32 mouse cellular contexts compared by ENCODE assay signal in genomic region chr3:79366098-79366497, GRCm38 (mm10). TPM values are rescaled to one million over a fixed set of nuclear protein-coding genes. Genes with fewer than 3 reads are reported as not detected.
DNase-seq lines count a peak whose midpoint lies in the region; TF ChIP-seq lines count a peak whose summit lies in the region.
"Had no signal": no experiment of that assay in that cellular context is flagged by ENCODE, and none has a peak within 500 bp of the region (broad histone marks: within the 10 kb centered on the region; RNA-seq: fewer than 3 reads in every experiment).

No protein-coding gene starts in this region.

- H3K27me3 ChIP-seq in kidney, adult 2 months (replicated peaks; ENCODE audit: control insufficient read depth, insufficient read depth, low read length) = no peaks in the 10 kb centered on the region
- H3K27me3 ChIP-seq: CH12.LX; embryonic facial prominence, embryonic 12.5 days; heart, embryonic 12.5 days; midbrain, embryonic 13.5 days had no signal

- intact Hi-C loops in left cerebral cortex, postnatal 25 days (cut with DNase I) = no loop called here
- intact Hi-C loops in left cerebral cortex, postnatal 36 days (cut with DNase I) = loop anchor here (5.0 kb wide), 1 partner anchor 54 kb away; no protein-coding TSS in a partner anchor

- no peaks in the 10 kb centered on the region for H3K36me3 ChIP-seq in kidney, adult 2 months (ENCODE audit: control insufficient read depth, insufficient read depth, low read length)
- H3K36me3 ChIP-seq: embryonic facial prominence, embryonic 12.5 days; G1E; heart, embryonic 12.5 days; midbrain, embryonic 13.5 days had no signal

- no peak overlapping the region for H3K27ac ChIP-seq in kidney, adult 2 months (ENCODE audit: insufficient read depth, low read depth, low read length)
- H3K27ac ChIP-seq: embryonic facial prominence, embryonic 12.5 days; hindbrain, postnatal 0 days; kidney, postnatal 0 days; midbrain, embryonic 13.5 days; stomach, postnatal 0 days had no signal

- no peak for TF ChIP-seq CTCF in kidney, adult 2 months (conservative IDR thresholded peaks at IDR 0.05; ENCODE audit: insufficient read depth, insufficient read length, low read depth, low read length)

- DNase-seq in kidney, adult 2 months = peak; percentile 31
- no peak for DNase-seq in kidney, adult 11 months
- peak; percentile 18 to 66 for DNase-seq in left cerebral cortex, postnatal 25 days (ENCODE audit: low spot score in 2 of 2)
- DNase-seq in left cerebral cortex, postnatal 36 days (ENCODE audit: low spot score in 2 of 2) = no peak
- peak; percentile 28 for DNase-seq in right cerebral cortex, adult 18-20 months
- no peak for DNase-seq in right cerebral cortex, postnatal 4 days
- DNase-seq in telencephalon, adult 2 months (ENCODE audit: low read depth, low spot score) = peak; percentile 64
- DNase-seq: adrenal gland, postnatal 36 days; B cell, adult 2 months; cerebellum, adult 11 months; cerebellum, postnatal 10 days; heart, postnatal 14 days had no signal

- 62% methylated on average over 8 of the region's 8 CpGs for WGBS in kidney, adult 2 months

- TF ChIP-seq POLR2A in kidney, adult 2 months (IDR thresholded peaks at IDR 0.05; ENCODE audit: low read depth, low read length) = no peak

- no peak overlapping the region for H3K4me3 ChIP-seq in kidney, adult 2 months (ENCODE audit: insufficient read depth, low read depth, low read length)
- H3K4me3 ChIP-seq: embryonic facial prominence, embryonic 12.5 days; heart, embryonic 12.5 days; midbrain, embryonic 13.5 days had no signal

- H3K4me1 ChIP-seq in kidney, adult 2 months (ENCODE audit: control insufficient read depth, insufficient read depth, low read length) = peaks cover 7% of the 10 kb centered on the region
- H3K4me1 ChIP-seq: embryonic facial prominence, embryonic 12.5 days had no signal

RNA-seq across cellular contexts. Expression of gene Gm17359, which starts 29.6 kb away (rescaled TPM):
- polyA plus RNA-seq in kidney, adult 2 months (2012; rRNA removed) = 0.08 and 0.10 TPM in 2 replicates
- not detected for total RNA-seq in left cerebral cortex, postnatal 25 days (2021)
- not detected for total RNA-seq in left cerebral cortex, postnatal 36 days (2021)
- total RNA-seq: adrenal gland, adult 18-20 months; adrenal gland, postnatal 36 days; CH12.LX; G1E; gastrocnemius, adult 8-10 months; heart, postnatal 14 days; hindbrain, postnatal 0 days; layer of hippocampus, postnatal 10 days; megakaryocyte, adult 5-6 weeks had no signal
- polyA plus RNA-seq: embryonic facial prominence, embryonic 12.5 days; forebrain, embryonic 11.5 days; frontal cortex, adult 2 months; G1E; heart, embryonic 12.5 days; hindbrain, embryonic 11.5 days; hindbrain, postnatal 0 days; intestine, embryonic 16.5 days; kidney, postnatal 0 days; large intestine, adult 2 months; liver, embryonic 11.5 days; midbrain, embryonic 13.5 days; Patski; stomach, postnatal 0 days; thymus, postnatal 0 days had no signal

Comparison
In these comparisons a context has a peak if more than half of its experiments do, and no peak if none do; other contexts are left out.
1. DNase-seq: peak in kidney, adult 2 months (single experiment), left cerebral cortex, postnatal 25 days (2 of 2), right cerebral cortex, adult 18-20 months (single experiment) and telencephalon, adult 2 months (single experiment); none in kidney, adult 11 months (single experiment), left cerebral cortex, postnatal 36 days (0 of 2) and right cerebral cortex, postnatal 4 days (single experiment).